Mouse (Mus musculus) forebrain, embryonic 11.5 days (tissue): ENCODE results near the gene Foxa3. TPM values are rescaled to one million over a fixed set of nuclear protein-coding genes. Genes with fewer than 3 reads are reported as not detected.

Experiments
- ATAC-seq: fragments of 200-750 bp; cut with Nextera tagmentation; replicated peaks from 2 replicates; pipeline ENCODE4 v1.8.0; 2017; ENCODE audit warnings: moderate TSS enrichment; ENCODE audit not compliant: low FRiP score
- DNase-seq: peaks from one replicate; pipeline ENCODE4 v3.0.0-alpha.2; 2017; ENCODE audit warnings: low spot score
- H3K27ac ChIP-seq: fragments of 300-500 bp; sonication (generic); 2 replicates; pipeline ENCODE4 v1.5.1; 2014; ENCODE audit warnings: low read depth, low read length
- H3K27me3 ChIP-seq: fragments of 300-500 bp; sonication (generic); 2 replicates; pipeline ENCODE4 v1.6.1; 2014; ENCODE audit warnings: mild to moderate bottlenecking, low read length, mixed read lengths; ENCODE audit not compliant: control insufficient read depth, insufficient read depth
- H3K36me3 ChIP-seq: fragments of 300-500 bp; sonication (generic); 2 replicates; pipeline ENCODE4 v1.6.1; 2014; ENCODE audit warnings: mild to moderate bottlenecking, low read length, moderate library complexity, mixed read lengths; ENCODE audit not compliant: control insufficient read depth, insufficient read depth
- H3K4me1 ChIP-seq: fragments of 300-500 bp; sonication (generic); replicated peaks from 2 replicates; pipeline ENCODE4 v1.6.1; 2014; ENCODE audit warnings: low read length, mixed read lengths; ENCODE audit not compliant: control insufficient read depth, insufficient read depth
- H3K4me2 ChIP-seq: fragments of 300-500 bp; sonication (generic); 2 replicates; pipeline ENCODE4 v1.6.1; 2014; ENCODE audit warnings: low read depth, mild to moderate bottlenecking, low read length, moderate library complexity, mixed read lengths; ENCODE audit not compliant: severe bottlenecking
- H3K4me3 ChIP-seq: fragments of 300-500 bp; sonication (generic); 2 replicates; pipeline ENCODE4 v1.5.1; 2014; ENCODE audit warnings: low read depth, low read length
- H3K9ac ChIP-seq: fragments of 300-500 bp; sonication (generic); 2 replicates; pipeline ENCODE4 v1.6.1; 2014; ENCODE audit warnings: low read length
- H3K9me3 ChIP-seq: fragments of 300-500 bp; sonication (generic); 2 replicates; pipeline ENCODE4 v1.6.1; 2016; ENCODE audit warnings: low read length, mixed read lengths; ENCODE audit not compliant: control insufficient read depth
- WGBS: fragments of 180-500 bp; shearing (Covaris S2); extraction: QIAGEN DNeasy Blood & Tissue Kit; methylation state at CpG from one replicate; pipeline ENCODE4 v1.1.7; 2014; 5-methylcytosine and 5-hydroxymethylcytosine counted together
- polyA plus RNA-seq: library from polyadenylated mRNA; unstranded; fragments of >200 nt; fragmentation: Nextera tagmentation; extraction: Ambion mirVana; gene quantifications from 2 replicates; pipeline ENCODE4 v1.2.1, GENCODE M21; 2014

The Foxa3 gene
- polyA plus RNA-seq, 1 experiment from 2014 or later = not detected

DNA sequence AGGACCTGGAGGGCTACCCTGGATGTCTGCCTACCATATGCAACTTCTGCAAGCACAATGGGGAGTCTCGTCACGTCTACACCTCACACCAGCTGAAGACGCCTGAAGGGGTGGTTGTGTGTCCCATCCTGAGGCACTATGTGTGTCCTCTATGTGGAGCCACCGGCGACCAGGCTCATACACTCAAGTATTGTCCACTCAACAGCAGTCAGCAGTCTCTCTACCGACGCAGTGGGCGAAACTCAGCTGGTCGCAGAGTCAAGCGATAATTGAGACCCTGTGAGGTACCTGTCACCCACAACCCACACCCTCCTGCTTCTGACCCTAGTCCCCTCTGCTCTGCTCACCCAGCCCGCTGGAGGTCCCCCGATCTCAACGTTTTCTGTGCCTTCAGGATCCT, 35.6 kb downstream of the Foxa3 start:
- no peaks in the 10 kb centered on the region for H3K36me3 ChIP-seq
- H3K9me3 ChIP-seq = no peaks in the 10 kb centered on the region
- no peak overlapping the region for H3K27ac ChIP-seq
- H3K4me3 ChIP-seq = no peak overlapping the region
- peaks cover 4% of the 10 kb centered on the region for H3K4me1 ChIP-seq
- DNase-seq = no peak
- 74% methylated on average over 13 of the region's 13 CpGs for WGBS
- no peak for ATAC-seq
- H3K4me2 ChIP-seq = no peak overlapping the region
- no peak overlapping the region for H3K9ac ChIP-seq
- peaks cover 13% of the 10 kb centered on the region for H3K27me3 ChIP-seq

DNA sequence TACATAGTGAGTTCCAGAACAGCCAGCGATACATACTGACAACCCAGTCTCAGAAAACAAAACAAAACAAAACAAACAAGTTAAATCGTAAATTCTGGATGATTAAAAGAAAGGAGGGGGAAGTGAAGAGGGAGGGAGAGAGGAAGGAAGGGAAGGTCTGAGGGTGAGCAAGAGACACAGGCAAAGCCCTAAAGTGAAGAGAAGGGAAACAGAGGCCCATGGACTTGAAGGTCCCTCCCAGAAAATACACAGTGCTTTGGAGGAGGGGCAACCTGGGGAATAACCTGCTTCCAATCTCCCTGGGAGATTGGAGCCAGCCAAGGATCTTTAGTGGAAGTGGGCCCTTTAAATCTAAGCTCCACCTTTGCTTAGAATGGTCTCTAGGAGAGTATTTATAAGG, 36.2 kb downstream of the Foxa3 start, which contains the start of gene Nanos2:
Gene Nanos2 (plus strand): TSS at position 301 of the 400 bp plus-strand sequence.
- Histone ChIP-seq H3K9ac (no peak within 1 kb of the TSS), H3K4me1 (peaks cover 1% of the 10 kb centered on the region), H3K27ac (no peak within 1 kb of the TSS), H3K4me3 (no peak within 1 kb of the TSS), H3K27me3 (peaks cover 7% of the 10 kb centered on the region), H3K36me3 (no peaks in the 10 kb centered on the region), H3K4me2 (no peak within 1 kb of the TSS), H3K9me3 (no peaks in the 10 kb centered on the region)
- no peak for ATAC-seq
- DNase-seq = no peak
- WGBS = 87% methylated on average over 2 of the region's 2 CpGs

DNA sequence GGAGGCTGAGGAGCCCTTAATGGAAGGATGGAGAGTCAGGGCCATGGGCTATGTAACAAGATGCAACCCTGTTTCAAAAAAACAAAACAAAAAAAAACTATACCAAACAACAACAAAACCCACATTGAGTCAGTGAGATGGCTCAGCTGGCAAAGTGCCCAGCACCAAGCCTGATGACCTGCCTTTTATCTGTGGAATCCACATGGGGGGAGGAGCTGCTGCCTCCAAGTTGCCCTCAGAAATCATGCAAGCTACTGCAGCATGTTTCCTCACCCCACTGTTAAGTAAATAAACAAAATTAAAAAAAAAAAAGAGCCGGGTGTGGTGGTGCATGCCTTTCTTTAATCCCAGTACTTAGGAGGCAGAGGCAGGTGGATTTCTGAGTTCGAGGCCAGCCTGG, 36.8 kb downstream of the Foxa3 start:
- ATAC-seq = no peak
- Histone ChIP-seq H3K27me3 (peaks cover 2% of the 10 kb centered on the region; the same call in 1 of the 2 replicates), H3K4me2 (no peak overlapping the region), H3K4me1 (no peaks in the 10 kb centered on the region; the same call in 1 of the 2 replicates), H3K9me3 (no peaks in the 10 kb centered on the region), H3K27ac (no peak overlapping the region), H3K9ac (no peak overlapping the region), H3K36me3 (no peaks in the 10 kb centered on the region), H3K4me3 (no peak overlapping the region)
- 81% methylated on average over 2 of the region's 2 CpGs for WGBS
- no peak for DNase-seq

DNA sequence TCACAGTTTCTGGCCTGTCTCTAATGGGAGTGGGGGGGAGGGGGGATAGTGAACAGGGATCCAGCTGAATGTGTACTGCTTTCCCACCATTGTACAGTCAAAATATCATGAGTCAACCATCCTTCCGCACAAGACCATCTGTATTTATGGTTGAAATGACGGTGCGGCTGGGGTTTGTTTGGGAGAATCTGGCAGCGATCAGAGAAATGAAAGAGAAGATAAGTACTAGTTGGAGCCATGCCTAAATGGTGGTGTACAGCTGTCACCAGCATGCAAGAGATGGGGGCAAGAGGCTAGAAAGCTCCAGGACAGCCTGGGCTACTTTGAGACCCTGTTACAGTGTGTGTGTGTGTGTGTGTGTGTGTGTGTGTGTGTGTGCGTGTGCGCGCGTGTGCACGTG, 45.0 kb downstream of the Foxa3 start:
- ATAC-seq = no peak
- no peak overlapping the region for H3K4me2 ChIP-seq
- H3K9me3 ChIP-seq = no peaks in the 10 kb centered on the region
- no peak for DNase-seq
- no peak overlapping the region for H3K9ac ChIP-seq
- no peak overlapping the region for H3K27ac ChIP-seq
- no peak overlapping the region for H3K4me3 ChIP-seq
- H3K27me3 ChIP-seq = no peaks in the 10 kb centered on the region
- no peaks in the 10 kb centered on the region for H3K36me3 ChIP-seq
- WGBS = 94% methylated on average over 9 of the region's 9 CpGs
- no peaks in the 10 kb centered on the region for H3K4me1 ChIP-seq

DNA sequence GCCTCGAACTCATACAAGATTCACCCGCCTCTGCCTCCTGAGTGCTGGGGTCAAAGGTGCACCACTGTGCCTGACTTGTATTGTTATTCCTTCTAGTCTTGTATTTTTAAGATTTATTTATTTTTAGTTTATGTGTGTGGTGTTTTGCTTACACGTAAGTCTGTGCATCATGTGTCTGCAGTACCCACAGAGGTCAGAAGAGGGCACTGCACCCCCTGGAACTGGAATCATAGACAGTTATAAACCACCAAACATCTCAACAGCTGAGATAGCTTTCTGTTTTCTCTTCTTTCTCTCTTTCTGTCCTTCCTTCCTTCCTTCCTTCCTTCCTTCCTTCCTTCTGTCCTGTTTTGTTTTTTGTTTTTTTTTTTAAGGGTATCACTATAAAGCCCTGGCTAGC, 52.4 kb downstream of the Foxa3 start:
- WGBS = 91% methylated on average over 3 of the region's 3 CpGs
- DNase-seq (no peak), ATAC-seq (no peak)
- Histone ChIP-seq H3K27ac (no peak overlapping the region), H3K4me3 (no peak overlapping the region), H3K36me3 (no peaks in the 10 kb centered on the region), H3K9me3 (no peaks in the 10 kb centered on the region), H3K27me3 (no peaks in the 10 kb centered on the region), H3K4me1 (no peaks in the 10 kb centered on the region), H3K4me2 (no peak overlapping the region), H3K9ac (no peak overlapping the region)

DNA sequence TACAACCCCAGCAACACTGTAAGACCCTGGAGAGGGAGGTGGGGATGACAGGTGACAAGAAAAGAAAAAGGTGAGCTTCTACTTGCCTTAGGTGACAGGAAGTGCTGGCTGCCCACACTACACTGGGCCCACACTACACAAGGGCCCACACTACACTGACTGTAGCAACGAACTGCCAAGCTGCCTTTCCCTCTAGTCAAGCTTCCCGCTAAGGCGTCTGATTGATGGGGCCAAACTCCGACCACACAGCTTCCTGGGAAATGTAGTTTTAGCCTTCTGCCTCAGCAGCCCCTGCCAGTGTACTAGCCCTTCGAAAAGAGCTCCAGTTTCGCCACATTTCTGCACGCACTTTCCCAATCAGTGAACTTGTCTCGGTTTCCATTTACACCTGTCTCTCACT, 55.7 kb downstream of the Foxa3 start:
- DNase-seq (no peak), ATAC-seq (0 out of 2 replicates have a peak, but pooled peaks have one; percentile 40)
- H3K4me1 ChIP-seq = peaks cover 4% of the 10 kb centered on the region
- no peaks in the 10 kb centered on the region for H3K9me3 ChIP-seq
- no peaks in the 10 kb centered on the region for H3K36me3 ChIP-seq
- H3K9ac ChIP-seq = no peak overlapping the region
- no peak overlapping the region for H3K4me2 ChIP-seq
- H3K4me3 ChIP-seq = no peak overlapping the region
- 10% methylated on average over 8 of the region's 8 CpGs for WGBS
- H3K27ac ChIP-seq = no peak overlapping the region
- H3K27me3 ChIP-seq = peaks cover 8% of the 10 kb centered on the region; the same call in 1 of the 2 replicates

DNA sequence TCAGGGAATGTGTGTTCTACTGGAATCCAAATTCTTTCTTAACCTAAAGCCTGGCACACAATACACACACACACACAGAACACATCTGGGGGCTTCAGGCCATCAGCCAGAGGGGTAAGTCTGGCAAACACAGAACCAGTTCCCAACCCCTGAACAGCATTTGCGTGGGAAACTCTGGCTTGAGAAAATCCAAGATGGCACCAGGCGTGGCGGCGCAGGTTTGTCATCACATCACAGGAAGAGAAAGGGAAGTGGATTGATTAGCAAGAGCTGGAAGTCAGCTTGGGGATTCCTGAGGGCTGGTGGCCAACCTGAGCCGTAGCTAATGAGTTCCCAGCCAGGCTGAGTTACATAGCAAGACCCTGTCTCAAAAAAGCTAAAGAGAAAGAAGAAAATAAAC, 58.0 kb downstream of the Foxa3 start:
- Histone ChIP-seq H3K9me3 (no peaks in the 10 kb centered on the region), H3K27me3 (peaks cover 8% of the 10 kb centered on the region; the same call in 1 of the 2 replicates), H3K4me3 (no peak overlapping the region), H3K36me3 (no peaks in the 10 kb centered on the region), H3K4me1 (peaks cover 15% of the 10 kb centered on the region), H3K27ac (no peak overlapping the region), H3K9ac (no peak overlapping the region), H3K4me2 (no peak overlapping the region)
- DNase-seq (no peak), ATAC-seq (no peak)
- 85% methylated on average over 5 of the region's 5 CpGs for WGBS

DNA sequence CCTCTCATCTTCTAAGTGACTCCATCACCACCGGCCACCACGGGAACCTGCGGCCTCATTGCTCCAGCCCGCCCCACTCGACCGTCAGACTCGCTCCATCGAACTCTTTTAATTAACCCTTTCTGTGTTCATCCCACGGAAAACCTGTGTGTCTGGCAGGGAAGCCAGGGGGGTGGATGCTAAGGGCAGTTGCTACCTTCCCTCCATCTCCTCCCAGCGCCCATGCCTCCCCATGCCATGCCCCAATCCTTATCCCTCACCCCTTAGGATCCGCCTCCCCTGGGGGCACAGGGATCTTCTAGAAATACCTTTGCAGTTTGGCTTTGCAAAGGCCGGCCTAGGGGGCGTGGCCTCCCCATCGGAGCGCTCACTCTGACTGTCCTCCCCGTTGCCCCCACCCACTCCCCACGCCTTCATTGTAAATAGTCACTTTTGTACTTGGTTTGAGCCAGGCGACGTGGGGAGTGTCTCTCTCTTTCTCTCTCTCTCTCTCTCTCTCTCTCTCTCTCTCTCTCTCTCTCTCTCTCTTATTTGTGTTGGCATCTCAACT, 60.0 kb downstream of the Foxa3 start:
- Histone ChIP-seq H3K9me3 (no peaks in the 10 kb centered on the region), H3K27ac (no peak overlapping the region), H3K4me3 (peak overlapping the region; percentile 35), H3K9ac (no peak overlapping the region), H3K4me1 (peaks cover 17% of the 10 kb centered on the region), H3K27me3 (peaks cover 11% of the 10 kb centered on the region; the same call in 1 of the 2 replicates), H3K36me3 (no peaks in the 10 kb centered on the region), H3K4me2 (peak overlapping the region; percentile 80; the same call in 1 of the 2 replicates)
- DNase-seq (no peak), ATAC-seq (no peak)
- WGBS = 1% methylated on average over 19 of the region's 19 CpGs
